Comparison of ENCODE assay signal across 24 mouse cellular contexts in the genomic region with DNA sequence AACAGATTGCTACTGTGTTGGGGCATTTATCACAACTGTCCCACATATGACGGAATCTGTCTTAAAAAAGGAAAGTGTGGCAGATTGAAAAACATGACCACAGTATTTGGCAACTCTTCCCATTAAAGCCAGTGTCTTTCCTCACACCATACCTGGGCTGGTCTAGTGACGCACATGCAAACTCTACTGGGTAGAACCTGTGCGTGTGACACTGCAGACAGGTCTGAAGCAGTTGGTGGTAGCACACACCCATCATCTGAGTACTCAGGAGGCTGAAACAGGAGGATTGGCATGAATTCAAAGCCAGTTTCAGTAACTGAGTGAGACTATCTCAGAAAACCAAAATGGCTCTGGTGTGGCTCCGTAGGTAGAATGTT. TPM values are rescaled to one million over a fixed set of nuclear protein-coding genes. Genes with fewer than 3 reads are reported as not detected.
DNase-seq lines count a peak whose midpoint lies in the region; ATAC-seq and TF ChIP-seq lines count a peak whose summit lies in the region.
"Had no signal": no experiment of that assay in that cellular context is flagged by ENCODE, and none has a peak within 500 bp of the region (broad histone marks: within the 10 kb centered on the region; RNA-seq: fewer than 3 reads in every experiment).

No protein-coding gene starts in this region.

- no peak for TF ChIP-seq CTCF in embryonic fibroblast, embryonic 13.5 days (IDR thresholded peaks at IDR 0.05; ENCODE audit: borderline replicate concordance, insufficient read depth, low read length)

- WGBS in midbrain, embryonic 13.5 days = 95% methylated on average over 4 of the region's 4 CpGs
- WGBS in midbrain, embryonic 11.5 days = 89% methylated on average over 4 of the region's 4 CpGs

- H3K9ac ChIP-seq in midbrain, embryonic 13.5 days (replicated peaks) = no peak overlapping the region
- H3K9ac ChIP-seq in midbrain, embryonic 11.5 days (ENCODE audit: low read length) = no peak overlapping the region
- H3K9ac ChIP-seq: forebrain, embryonic 15.5 days; liver, embryonic 15.5 days had no signal

- no peak overlapping the region for H3K4me3 ChIP-seq in midbrain, embryonic 13.5 days (replicated peaks)
- no peak overlapping the region for H3K4me3 ChIP-seq in midbrain, embryonic 11.5 days (ENCODE audit: low read depth, low read length)
- H3K4me3 ChIP-seq in embryonic fibroblast, embryonic 13.5 days (ENCODE audit: insufficient read depth, low read length) = no peak overlapping the region
- H3K4me3 ChIP-seq: forebrain, embryonic 15.5 days; liver, embryonic 15.5 days had no signal

- no peaks in the 10 kb centered on the region for H3K36me3 ChIP-seq in midbrain, embryonic 13.5 days
- no peaks in the 10 kb centered on the region for H3K36me3 ChIP-seq in midbrain, embryonic 11.5 days (ENCODE audit: control insufficient read depth, insufficient read depth, low read length)
- H3K36me3 ChIP-seq: forebrain, embryonic 15.5 days; liver, embryonic 15.5 days had no signal

- H3K4me1 ChIP-seq in midbrain, embryonic 13.5 days (replicated peaks) = 0 out of 2 replicates have a peak, but pooled peaks cover 8% of the 10 kb centered on the region
- no peaks in the 10 kb centered on the region for H3K4me1 ChIP-seq in midbrain, embryonic 11.5 days (ENCODE audit: control insufficient read depth, insufficient read depth, low read length)
- peaks cover 23% of the 10 kb centered on the region for H3K4me1 ChIP-seq in embryonic fibroblast, embryonic 13.5 days (ENCODE audit: control insufficient read depth, insufficient read depth, low read length)

- no peak for DNase-seq in frontal cortex, postnatal 10 days (ENCODE audit: low spot score in 2 of 2)
- no peak for DNase-seq in midbrain, embryonic 11.5 days (ENCODE audit: low spot score, missing footprints)
- DNase-seq in kidney, adult 9 months = no peak
- DNase-seq in heart, postnatal 25 days (ENCODE audit: low spot score) = no peak
- DNase-seq: adrenal gland, postnatal 25 days; cerebellum, adult 18-20 months; gastrocnemius, postnatal 10 days; heart, postnatal 4 days; kidney, adult 8-10 months; kidney, postnatal 10 days; liver; lung, postnatal 4 days; right cerebral cortex, postnatal 4 days; thymus, adult 18-20 months; thymus, postnatal 25 days had no signal

- ATAC-seq in frontal cortex, adult (ENCODE audit: low TSS enrichment) = peak; percentile 11; the same call in 1 of the 2 replicates
- 0 out of 2 replicates have a peak, but pooled peaks have one; percentile 18 for ATAC-seq in midbrain, embryonic 13.5 days
- no peak for ATAC-seq in midbrain, embryonic 11.5 days (ENCODE audit: low FRiP score)
- ATAC-seq in monocyte, adult 5-6 weeks (replicated peaks; ENCODE audit: insufficient number of reproducible peaks, low FRiP score, low TSS enrichment, poor library complexity, severe bottlenecking) = peak; percentile 40; the same call in 1 of the 2 replicates
- ATAC-seq: CD4-positive, CD25-positive, alpha-beta regulatory T cell, adult 4 months; intestine, embryonic 16.5 days had no signal

- no peaks in the 10 kb centered on the region for H3K27me3 ChIP-seq in midbrain, embryonic 13.5 days
- H3K27me3 ChIP-seq in midbrain, embryonic 11.5 days (ENCODE audit: control insufficient read depth, insufficient read depth, low read length) = no peaks in the 10 kb centered on the region
- H3K27me3 ChIP-seq: forebrain, embryonic 15.5 days; liver, embryonic 15.5 days had no signal

- H3K9me3 ChIP-seq in midbrain, embryonic 13.5 days = no peaks in the 10 kb centered on the region
- H3K9me3 ChIP-seq in midbrain, embryonic 11.5 days (ENCODE audit: control insufficient read depth, low read length) = no peaks in the 10 kb centered on the region
- H3K9me3 ChIP-seq: forebrain, embryonic 15.5 days; liver, embryonic 15.5 days had no signal

- no peak for TF ChIP-seq POLR2A in embryonic fibroblast, embryonic 13.5 days (IDR thresholded peaks at IDR 0.05; ENCODE audit: low read depth, low read length)

- intact Hi-C loops in heart, postnatal 25 days (cut with DNase I) = no loop called here

- H3K27ac ChIP-seq in midbrain, embryonic 13.5 days = no peak overlapping the region
- H3K27ac ChIP-seq in midbrain, embryonic 11.5 days (ENCODE audit: low read depth, low read length) = no peak overlapping the region
- H3K27ac ChIP-seq in embryonic fibroblast, embryonic 13.5 days (ENCODE audit: insufficient read depth, low read length) = peak overlapping the region; percentile 30
- H3K27ac ChIP-seq: forebrain, embryonic 15.5 days; liver, embryonic 15.5 days; stomach, postnatal 0 days had no signal

- H3K4me2 ChIP-seq in midbrain, embryonic 13.5 days (replicated peaks) = no peak overlapping the region
- no peak overlapping the region for H3K4me2 ChIP-seq in midbrain, embryonic 11.5 days
- H3K4me2 ChIP-seq: forebrain, embryonic 15.5 days; liver, embryonic 15.5 days had no signal

RNA-seq across cellular contexts. Expression of a gene that starts 38.6 kb away (rescaled TPM):
- polyA plus RNA-seq in midbrain, embryonic 13.5 days (2015; fragmentation: Nextera tagmentation; extraction: Ambion mirVana) = 133 and 140 TPM in 2 replicates
- 103 and 110 TPM in 2 replicates for polyA plus RNA-seq in midbrain, embryonic 11.5 days (2014; fragmentation: Nextera tagmentation; extraction: Ambion mirVana)
- 25.5 and 28.0 TPM in 2 replicates for polyA plus RNA-seq in embryonic fibroblast, embryonic 13.5 days (2011; ENCODE audit: insufficient read length, low read depth, missing spikeins)
- total RNA-seq in monocyte, adult 5-6 weeks (2017) = 20.7 to 30.3 TPM (median 27.4 TPM) in 3 replicates
- 10 to 100 TPM; 28.3 to 33.3 TPM for total RNA-seq in heart, postnatal 25 days (2021)

RNA-seq across cellular contexts. Expression of a gene that starts 43.9 kb away (rescaled TPM):
- polyA plus RNA-seq in midbrain, embryonic 13.5 days (2015; fragmentation: Nextera tagmentation; extraction: Ambion mirVana) = 31.5 and 33.5 TPM in 2 replicates
- polyA plus RNA-seq in midbrain, embryonic 11.5 days (2014; fragmentation: Nextera tagmentation; extraction: Ambion mirVana) = 61.8 and 63.4 TPM in 2 replicates
- 88.1 and 97.9 TPM in 2 replicates for polyA plus RNA-seq in embryonic fibroblast, embryonic 13.5 days (2011; ENCODE audit: insufficient read length, low read depth, missing spikeins)
- 68.7 to 164 TPM (median 135 TPM) in 3 replicates for total RNA-seq in monocyte, adult 5-6 weeks (2017)
- total RNA-seq in heart, postnatal 25 days (2021) = 10 to 100 TPM; 21.7 to 24.2 TPM
